Mouse (Mus musculus) heart, adult 8-10 months (tissue): ENCODE measurements around the gene Marveld3. TPM values are rescaled to one million over a fixed set of nuclear protein-coding genes. Genes with fewer than 3 reads are reported as not detected.

ENCODE experiments used
- DNase-seq: peaks from one replicate; pipeline ENCODE4 v3.0.0; 2022; ENCODE audit warnings: low spot score
- total RNA-seq, 4 experiments: library from RNA; stranded (reverse); gene quantifications; 2 replicates each; pipeline ENCODE4 v1.2.4; 2022

Gene Marveld3
- total RNA-seq, 4 experiments from 2014 or later: 0.17 to 0.53 TPM; not detected in 2

DNA sequence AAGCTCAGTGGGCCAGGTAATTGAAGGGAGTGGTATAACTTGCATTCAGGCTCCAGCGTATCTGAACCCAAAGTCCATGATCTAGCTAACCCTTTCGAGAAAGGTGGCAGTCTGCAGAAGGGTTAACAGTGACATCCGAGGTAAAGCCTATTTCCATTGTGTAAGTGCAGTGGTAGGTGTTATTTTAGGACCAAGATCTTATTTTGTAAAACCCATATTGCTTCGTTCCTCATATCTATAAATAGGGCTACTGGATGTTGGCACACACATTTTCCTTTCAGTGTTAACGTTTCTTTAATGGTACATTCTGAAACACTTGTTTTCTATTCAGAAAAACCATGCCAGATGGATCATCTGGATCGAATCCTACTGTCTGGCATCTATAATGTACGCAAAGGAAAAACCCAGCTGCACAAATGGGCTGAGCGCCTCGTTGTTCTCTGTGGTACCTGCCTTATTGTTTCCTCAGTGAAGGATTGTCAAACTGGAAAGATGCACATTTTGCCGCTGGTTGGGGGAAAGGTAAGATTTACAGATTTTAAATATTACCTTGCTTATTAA, 58.0 kb downstream of the Marveld3 start:
- no peak for DNase-seq

DNA sequence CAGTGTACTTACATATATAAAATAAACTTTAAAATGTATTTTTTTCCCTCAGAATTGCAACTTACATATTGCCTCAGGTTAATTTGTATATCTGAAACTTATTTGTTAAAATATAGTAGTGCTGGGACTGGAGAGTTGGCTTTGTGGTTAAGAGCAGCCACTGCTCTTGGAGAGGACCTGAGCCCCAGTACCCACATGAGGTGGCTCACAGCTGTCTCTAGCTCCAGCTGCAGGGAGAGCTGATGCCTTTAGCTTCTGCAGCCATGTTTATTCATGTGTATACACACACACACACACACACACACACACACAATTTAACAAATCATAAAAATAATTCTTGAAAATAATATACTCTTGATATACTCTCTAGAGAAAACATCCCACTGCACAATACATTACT, 59.6 kb downstream of the Marveld3 start:
- no peak for DNase-seq

Other genes with a start within 250 kb of the Marveld3 start
- 10 to 100 TPM; 17.9 to 21.0 (median 20.1) TPM for gene Atxn1l, start 224.5 kb downstream of the Marveld3 start, total RNA-seq
- 10 to 100 TPM; 30.2 to 37.5 (median 35.7) TPM for gene Ap1g1, start 183.6 kb downstream of the Marveld3 start, total RNA-seq
- gene Phlpp2, start 93.7 kb downstream of the Marveld3 start, total RNA-seq: 1 to 10 TPM; 3.1 to 4.8 (median 4.2) TPM
- gene Tat, start 28.2 kb upstream of the Marveld3 start, total RNA-seq: 1 to 10 TPM in 1 of 4 experiments, under 1 TPM in 3; 0.14 to 2.0 (median 0.41) TPM
- 1 to 10 TPM; 2.2 to 7.2 (median 3.2) TPM for gene Chst4, start 77.5 kb upstream of the Marveld3 start, total RNA-seq
- 1 to 10 TPM; 5.7 to 9.3 (median 7.7) TPM for gene Zfp612, start 117.5 kb upstream of the Marveld3 start, total RNA-seq
- not detected for gene Gm21964, start 139.0 kb upstream of the Marveld3 start, total RNA-seq
- gene Gm17720, start 140.6 kb upstream of the Marveld3 start, total RNA-seq: not detected
- gene Calb2, start 206.0 kb upstream of the Marveld3 start, total RNA-seq: not detected